Mouse (Mus musculus) heart, adult 2 months (tissue): Measurements from ENCODE around the gene Spns2.

Experiments used
- CTCF ChIP-seq: fragments of 200-600 bp; IDR thresholded peaks from 2 replicates; pipeline ENCODE4 v1.8.1; 2022; ENCODE audit warnings: antibody characterized with exemption, mild to moderate bottlenecking, moderate library complexity
- POLR2A ChIP-seq: fragments of 200-500 bp; IDR thresholded peaks from 2 replicates; pipeline ENCODE4 v1.6.1; 2011; ENCODE audit warnings: mild to moderate bottlenecking, low read depth, low read length, control low read depth; ENCODE audit not compliant: insufficient read depth

- TF ChIP-seq POLR2A: no peak
- no peak for TF ChIP-seq CTCF
Measured at GRCm38 (mm10) chr11:72406079-72406675, 83.5 kb downstream of the Spns2 start.
